Mouse (Mus musculus) heart, postnatal 0 days (tissue): Measurements from ENCODE around the gene Sdf2l1.

Experiments used
- CTCF ChIP-seq: IDR thresholded peaks from 2 replicates; pipeline ENCODE4 v1.5.1; 2016; ENCODE audit warnings: antibody characterized with exemption, control low read depth, low read depth
- EP300 ChIP-seq: IDR thresholded peaks from 2 replicates; pipeline ENCODE4 v1.6.1; 2016; ENCODE audit warnings: antibody characterized with exemption, low read depth

- TF ChIP-seq CTCF (no peak), EP300 (no peak)
Measured at GRCm38 (mm10) chr16:17147391-17147929, 15.3 kb upstream of the Sdf2l1 start.
